Mouse (Mus musculus): ENCODE results near the gene Nap1l1. TPM values are rescaled to one million over a fixed set of nuclear protein-coding genes. Genes with fewer than 3 reads are reported as not detected.
"Not testable (repeated sequence)": the region's sequence is repeated elsewhere in the genome, so short reads cannot be mapped to it uniquely, and the experiment has no call there.

Nap1l1 gene
- 166 and 167 TPM in 2 replicates for polyA plus RNA-seq (2016; fragmentation: Nextera tagmentation; extraction: Ambion mirVana)

DNA sequence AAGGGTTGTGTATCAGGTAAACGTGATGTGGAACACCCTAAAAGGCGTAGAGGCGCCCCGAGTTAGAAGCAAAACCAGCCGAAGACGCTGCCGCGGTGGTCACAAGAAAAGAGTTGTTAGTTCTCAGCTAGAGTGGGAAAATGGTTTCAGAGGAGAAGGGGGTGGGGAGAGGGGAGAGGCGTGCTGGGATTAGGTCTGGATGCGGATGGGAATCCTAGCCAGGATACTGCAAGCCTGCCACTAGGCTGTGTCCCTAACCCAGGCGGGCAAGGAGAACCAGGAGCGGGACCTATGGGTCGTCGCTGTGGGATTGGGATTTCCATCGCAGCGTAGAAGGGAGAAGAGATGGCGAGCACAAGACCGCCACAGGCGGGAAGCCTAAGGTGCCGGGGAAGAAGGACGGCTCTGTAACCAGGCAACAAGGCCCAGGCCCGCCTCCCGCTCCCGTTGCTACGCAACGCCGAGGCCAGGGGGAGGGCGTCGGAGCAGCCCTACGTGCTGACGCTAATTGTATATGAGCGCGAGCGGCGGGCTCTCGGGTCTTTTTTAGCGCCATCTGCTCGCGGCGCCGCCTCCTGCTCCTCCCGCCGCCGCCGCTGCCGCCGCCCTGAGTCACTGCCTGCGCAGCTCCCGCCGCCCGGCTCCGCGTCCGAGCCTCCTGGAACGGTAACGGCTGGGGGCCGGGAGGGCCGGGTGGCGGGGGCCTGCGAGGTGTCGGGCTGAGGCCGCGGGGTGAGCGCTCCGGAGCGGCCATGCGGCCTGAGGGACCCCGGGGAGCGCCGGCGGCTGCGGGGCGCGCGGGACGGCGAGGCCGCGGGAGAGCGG lies at the start of gene Nap1l1:
TSS of gene Nap1l1 (plus strand) at position 538 of the 825 bp plus-strand sequence.
- Histone ChIP-seq H3K27me3 (replicated peaks) (no peaks in the 10 kb centered on the region), H3K4me1 (replicated peaks) (peaks cover 21% of the 10 kb centered on the region), H3K9me3 (replicated peaks) (no peaks in the 10 kb centered on the region), H3K4me2 (peak within 1 kb of the TSS; percentile 87), H3K4me3 (peak within 1 kb of the TSS; percentile 97), H3K9ac (peak within 1 kb of the TSS; percentile 99), H3K27ac (ENCODE audit: poor library complexity, severe bottlenecking) (peak within 1 kb of the TSS; percentile 90), H3K36me3 (peaks cover 6% of the 10 kb centered on the region)
- peak; percentile 99 for ATAC-seq (ENCODE audit: insufficient number of reproducible peaks, low FRiP score)
- 1% methylated on average over 66 of the region's 80 CpGs for WGBS

DNA sequence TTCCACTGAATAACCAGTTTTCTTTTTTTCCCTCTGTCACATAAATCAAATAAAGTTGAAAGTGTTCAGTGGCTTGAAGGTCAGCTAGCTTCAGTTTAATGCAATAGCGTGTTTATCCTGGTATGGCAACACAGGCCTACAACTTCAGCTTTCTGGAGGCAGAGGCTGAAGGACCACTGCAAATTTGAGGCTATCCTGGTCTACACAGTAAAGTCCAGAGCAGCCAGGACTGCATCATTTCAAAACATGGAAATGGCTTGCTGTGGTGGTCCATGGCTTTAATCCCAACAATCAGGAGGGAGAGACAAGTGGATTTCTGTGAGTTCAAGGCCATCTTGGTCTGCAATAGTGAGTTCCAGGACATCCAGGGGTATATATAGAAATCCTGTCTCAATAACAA lies 46.5 kb upstream of the Nap1l1 start:
- Histone ChIP-seq H3K4me2 (no peak overlapping the region), H3K9ac (no peak overlapping the region), H3K36me3 (no peaks in the 10 kb centered on the region), H3K27ac (ENCODE audit: poor library complexity, severe bottlenecking) (no peak overlapping the region), H3K27me3 (replicated peaks) (no peaks in the 10 kb centered on the region), H3K4me1 (replicated peaks) (peaks cover 12% of the 10 kb centered on the region), H3K9me3 (replicated peaks) (0 out of 2 replicates have a peak, but pooled peaks cover 2% of the 10 kb centered on the region), H3K4me3 (no peak overlapping the region)
- 91% methylated on average over 1 of the region's 1 CpGs for WGBS
- no peak for ATAC-seq (ENCODE audit: insufficient number of reproducible peaks, low FRiP score)

DNA sequence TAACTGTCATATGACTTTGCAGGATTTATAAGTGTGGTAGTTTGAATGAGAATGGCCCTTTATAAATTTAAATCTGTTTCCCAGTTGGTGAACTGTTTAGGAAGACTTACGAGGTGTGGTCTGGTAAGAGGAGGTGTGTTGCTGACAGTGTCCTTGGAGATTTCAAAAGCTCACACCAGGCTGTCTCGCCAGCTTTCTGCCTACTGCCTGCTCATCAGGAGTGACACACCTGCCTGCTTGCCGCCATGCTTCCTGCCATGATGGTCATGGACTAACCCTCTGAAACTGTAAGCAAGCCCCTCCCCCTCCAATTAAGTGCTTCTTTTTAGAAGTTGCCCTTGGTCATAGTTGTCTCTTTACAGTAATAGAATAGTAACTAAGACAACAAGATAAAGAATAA lies 39.5 kb upstream of the Nap1l1 start:
- Histone ChIP-seq H3K27me3 (replicated peaks) (no peaks in the 10 kb centered on the region), H3K4me3 (no peak overlapping the region), H3K9me3 (replicated peaks) (peaks cover 7% of the 10 kb centered on the region; the same call in 1 of the 2 replicates), H3K4me2 (no peak overlapping the region), H3K36me3 (no peaks in the 10 kb centered on the region), H3K4me1 (replicated peaks) (no peaks in the 10 kb centered on the region), H3K27ac (ENCODE audit: poor library complexity, severe bottlenecking) (no peak overlapping the region), H3K9ac (no peak overlapping the region)
- ATAC-seq (ENCODE audit: insufficient number of reproducible peaks, low FRiP score), result no peak
- 80% methylated on average over 3 of the region's 3 CpGs for WGBS

DNA sequence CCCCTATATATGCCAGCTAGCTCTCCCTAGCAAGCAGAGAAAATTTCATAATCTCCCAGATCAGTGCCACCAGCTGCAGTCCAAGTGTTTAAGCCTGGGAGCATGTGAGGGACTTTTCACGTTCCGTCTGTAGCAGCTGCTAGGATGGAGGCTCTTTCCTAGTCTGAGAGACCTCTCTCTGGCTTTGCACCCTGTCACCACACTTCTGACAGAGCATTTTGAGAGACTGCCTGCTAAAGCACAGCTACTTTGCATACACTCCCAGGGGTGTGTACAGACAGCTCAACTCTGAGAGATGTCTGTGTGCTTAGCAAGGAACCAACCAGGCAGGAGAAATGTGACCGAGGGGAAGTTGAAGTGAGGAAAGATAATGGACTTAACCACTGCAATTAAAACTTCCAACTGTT lies 32.0 kb upstream of the Nap1l1 start:
- H3K27ac ChIP-seq (ENCODE audit: poor library complexity, severe bottlenecking), result 0 out of 2 replicates have a peak overlapping the region, but pooled peaks have one; percentile 47
- H3K4me3 ChIP-seq, result no peak overlapping the region
- WGBS, result 24% methylated on average over 3 of the region's 3 CpGs
- peak overlapping the region; percentile 3; the same call in 1 of the 2 replicates for H3K9ac ChIP-seq
- ATAC-seq (ENCODE audit: insufficient number of reproducible peaks, low FRiP score), result no peak
- H3K9me3 ChIP-seq (replicated peaks), result no peaks in the 10 kb centered on the region
- no peaks in the 10 kb centered on the region for H3K27me3 ChIP-seq (replicated peaks)
- no peaks in the 10 kb centered on the region for H3K36me3 ChIP-seq
- peaks cover 19% of the 10 kb centered on the region for H3K4me1 ChIP-seq (replicated peaks)
- peak overlapping the region; percentile 11; the same call in 1 of the 2 replicates for H3K4me2 ChIP-seq

DNA sequence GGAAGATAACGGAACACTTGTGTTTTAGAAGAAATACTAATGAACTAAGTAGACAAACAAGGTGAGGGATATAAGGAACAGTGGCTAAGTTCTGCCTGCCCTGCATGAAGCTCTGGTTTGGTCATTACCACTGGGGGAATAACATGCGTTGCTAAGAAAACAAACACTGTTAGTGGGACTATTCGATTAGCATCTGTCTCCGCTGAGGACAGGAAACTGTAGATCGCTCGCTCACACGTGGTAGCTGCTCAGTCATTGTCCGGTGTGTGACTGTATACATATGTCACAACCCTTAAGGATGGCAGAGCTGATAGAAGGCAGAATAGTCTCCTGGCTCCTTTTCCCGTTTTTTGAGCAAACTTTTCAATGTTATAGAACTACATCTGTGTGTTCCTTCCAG lies 28.8 kb upstream of the Nap1l1 start:
- WGBS, result 53% methylated on average over 9 of the region's 9 CpGs
- Histone ChIP-seq H3K4me1 (replicated peaks) (peaks cover 22% of the 10 kb centered on the region), H3K36me3 (no peaks in the 10 kb centered on the region), H3K27ac (ENCODE audit: poor library complexity, severe bottlenecking) (no peak overlapping the region), H3K4me3 (no peak overlapping the region), H3K4me2 (no peak overlapping the region), H3K27me3 (replicated peaks) (no peaks in the 10 kb centered on the region), H3K9me3 (replicated peaks) (no peaks in the 10 kb centered on the region), H3K9ac (no peak overlapping the region)
- ATAC-seq (ENCODE audit: insufficient number of reproducible peaks, low FRiP score), result no peak

DNA sequence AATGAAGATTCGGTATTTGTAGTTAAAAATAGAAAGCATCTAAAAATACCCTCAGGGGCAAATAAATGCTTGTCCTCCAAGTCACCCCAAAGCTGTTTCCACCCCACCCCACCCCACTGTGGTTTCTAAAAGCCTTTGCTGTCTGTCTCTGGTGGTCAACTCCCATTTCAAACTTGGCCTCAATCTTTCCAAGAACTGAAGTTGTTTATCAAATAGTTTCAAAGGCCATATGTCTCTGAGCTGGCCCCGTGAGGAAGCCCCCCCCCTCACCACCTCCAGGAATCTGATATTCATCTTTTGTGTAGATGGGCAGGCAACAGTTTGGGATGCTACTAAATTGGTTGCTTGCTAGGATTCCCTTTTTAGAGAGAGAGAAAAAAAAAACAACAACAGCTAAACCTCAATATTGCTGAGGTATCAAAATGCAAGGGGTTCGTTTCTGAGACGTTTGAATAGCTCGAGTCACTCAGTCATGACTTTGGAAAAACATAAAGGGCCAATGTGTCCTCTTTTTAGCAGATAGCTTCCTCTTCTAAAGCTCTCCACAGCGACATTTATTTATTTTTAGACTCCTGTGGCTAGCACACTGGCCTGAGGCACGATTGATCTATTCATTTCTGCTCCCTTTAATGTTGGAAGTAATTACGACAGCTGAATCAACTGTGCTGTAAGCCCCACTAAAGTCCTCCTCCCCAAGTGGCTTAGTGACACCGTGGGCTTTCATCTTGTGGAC lies 26.9 kb upstream of the Nap1l1 start:
- no peak overlapping the region for H3K27ac ChIP-seq (ENCODE audit: poor library complexity, severe bottlenecking)
- peaks cover 19% of the 10 kb centered on the region for H3K4me1 ChIP-seq (replicated peaks)
- ATAC-seq (ENCODE audit: insufficient number of reproducible peaks, low FRiP score), result no peak
- 49% methylated on average over 9 of the region's 9 CpGs for WGBS
- no peak overlapping the region for H3K4me2 ChIP-seq
- H3K36me3 ChIP-seq, result no peaks in the 10 kb centered on the region
- no peak overlapping the region for H3K4me3 ChIP-seq
- no peaks in the 10 kb centered on the region for H3K27me3 ChIP-seq (replicated peaks)
- H3K9me3 ChIP-seq (replicated peaks), result no peaks in the 10 kb centered on the region
- no peak overlapping the region for H3K9ac ChIP-seq

DNA sequence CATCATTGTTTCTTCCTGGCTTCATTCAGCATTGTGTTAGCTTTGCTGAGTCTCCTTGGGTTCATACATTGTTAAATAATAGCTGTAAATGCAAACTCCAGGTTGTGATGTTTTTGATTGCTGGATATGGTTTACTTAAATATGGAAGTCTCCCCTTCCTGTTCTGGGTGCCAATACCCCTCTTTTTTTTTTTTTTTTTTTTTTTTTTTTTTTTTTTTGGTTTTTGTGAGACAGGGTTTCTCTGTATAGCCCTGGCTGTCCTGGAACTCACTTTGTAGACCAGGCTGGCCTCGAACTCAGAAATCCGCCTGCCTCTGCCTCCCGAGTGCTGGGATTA lies 26.4 kb upstream of the Nap1l1 start:
- not testable (repeated sequence) for H3K9ac ChIP-seq; H3K4me3 ChIP-seq; H3K27ac ChIP-seq (ENCODE audit: poor library complexity, severe bottlenecking); H3K36me3 ChIP-seq; ATAC-seq (ENCODE audit: insufficient number of reproducible peaks, low FRiP score); H3K9me3 ChIP-seq (replicated peaks); H3K27me3 ChIP-seq (replicated peaks); H3K4me2 ChIP-seq
- 91% methylated on average over 3 of the region's 3 CpGs for WGBS
- peaks cover 13% of the 10 kb centered on the region for H3K4me1 ChIP-seq (replicated peaks)

DNA sequence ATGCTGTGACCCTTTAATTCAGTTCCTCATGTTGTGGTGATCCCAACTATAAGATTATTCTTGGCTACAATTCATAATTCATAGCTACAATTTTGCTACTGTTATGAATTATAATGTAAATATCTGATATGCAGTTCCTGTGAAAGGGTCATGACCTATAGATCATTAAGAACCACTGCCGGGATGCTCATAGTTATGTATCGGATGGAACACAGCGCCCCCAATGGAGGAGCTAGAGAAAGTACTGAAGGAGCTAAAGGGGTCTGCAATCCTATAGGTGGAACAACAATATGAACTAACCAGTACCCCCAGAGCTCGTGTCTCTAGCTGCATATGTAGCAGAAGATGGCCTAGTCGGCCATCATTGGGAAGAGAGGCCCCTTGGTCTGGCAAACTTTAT lies 23.4 kb upstream of the Nap1l1 start:
- not testable (repeated sequence) for H3K27ac ChIP-seq (ENCODE audit: poor library complexity, severe bottlenecking); H3K4me3 ChIP-seq; H3K4me2 ChIP-seq; H3K9ac ChIP-seq; H3K4me1 ChIP-seq (replicated peaks); H3K36me3 ChIP-seq; H3K9me3 ChIP-seq (replicated peaks); ATAC-seq (ENCODE audit: insufficient number of reproducible peaks, low FRiP score); H3K27me3 ChIP-seq (replicated peaks)
- WGBS, result 63% methylated on average over 5 of the region's 5 CpGs

DNA sequence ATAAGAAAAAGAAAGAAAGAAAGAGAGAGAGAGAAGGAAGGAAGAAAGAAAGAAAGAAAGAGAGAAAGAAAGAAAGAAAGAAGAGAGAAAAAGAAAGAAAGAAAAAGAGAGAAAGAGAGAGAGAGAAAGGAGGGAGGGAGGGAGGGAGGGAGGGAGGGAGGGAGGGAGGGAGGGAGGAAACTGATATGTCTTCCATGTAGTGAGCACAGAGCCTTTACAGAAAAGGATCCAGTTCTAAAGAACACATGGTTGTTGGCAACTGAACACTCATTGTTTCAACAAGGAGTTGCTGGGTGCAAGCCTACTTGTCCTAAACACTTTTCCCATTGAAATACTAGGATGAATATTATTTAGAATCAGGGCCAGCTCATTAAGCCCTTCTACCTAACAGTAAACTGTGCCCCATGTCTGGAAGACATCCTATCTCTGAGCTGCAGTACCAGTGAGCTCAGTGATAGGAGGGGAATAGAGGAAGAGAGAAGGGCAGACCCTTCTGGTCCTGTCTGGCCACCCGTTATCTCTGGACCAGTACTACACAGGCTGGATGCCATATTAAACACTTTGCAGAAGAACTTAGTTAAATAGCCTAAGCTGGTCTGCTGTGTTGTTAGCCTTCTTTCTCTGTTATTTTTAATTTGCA lies 21.2 kb upstream of the Nap1l1 start:
- 45% methylated on average over 1 of the region's 1 CpGs for WGBS
- no peaks in the 10 kb centered on the region for H3K36me3 ChIP-seq
- no peaks in the 10 kb centered on the region for H3K27me3 ChIP-seq (replicated peaks)
- H3K9ac ChIP-seq, result no peak overlapping the region
- H3K4me3 ChIP-seq, result no peak overlapping the region
- ATAC-seq (ENCODE audit: insufficient number of reproducible peaks, low FRiP score), result no peak; the same call in 1 of the 2 replicates
- H3K4me2 ChIP-seq, result no peak overlapping the region
- no peaks in the 10 kb centered on the region for H3K4me1 ChIP-seq (replicated peaks)
- no peak overlapping the region for H3K27ac ChIP-seq (ENCODE audit: poor library complexity, severe bottlenecking)
- H3K9me3 ChIP-seq (replicated peaks), result no peaks in the 10 kb centered on the region

DNA sequence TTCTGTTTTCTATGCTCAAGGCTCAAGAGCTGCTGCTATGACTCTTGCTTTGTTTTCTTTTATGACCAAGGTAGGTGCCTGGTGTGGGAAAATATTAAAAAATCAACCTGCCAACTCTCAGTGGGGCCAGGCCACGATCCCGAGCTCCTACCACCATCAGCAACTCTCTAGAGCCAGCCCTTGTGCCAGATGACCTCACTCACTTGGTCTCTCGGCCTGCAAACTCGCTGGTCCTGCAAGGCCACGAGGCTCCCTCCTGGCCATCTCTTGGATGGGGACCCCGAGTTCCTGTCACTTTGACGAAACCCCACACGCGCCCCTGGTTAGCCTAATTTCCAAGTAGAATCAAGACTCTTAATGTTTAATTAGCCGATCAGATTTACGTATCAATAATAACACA lies 20.6 kb upstream of the Nap1l1 start:
- no peaks in the 10 kb centered on the region for H3K9me3 ChIP-seq (replicated peaks)
- H3K9ac ChIP-seq, result no peak overlapping the region
- no peak overlapping the region for H3K27ac ChIP-seq (ENCODE audit: poor library complexity, severe bottlenecking)
- H3K4me1 ChIP-seq (replicated peaks), result no peaks in the 10 kb centered on the region
- ATAC-seq (ENCODE audit: insufficient number of reproducible peaks, low FRiP score), result no peak
- H3K4me2 ChIP-seq, result no peak overlapping the region
- H3K27me3 ChIP-seq (replicated peaks), result no peaks in the 10 kb centered on the region
- H3K4me3 ChIP-seq, result no peak overlapping the region
- H3K36me3 ChIP-seq, result no peaks in the 10 kb centered on the region
- 84% methylated on average over 11 of the region's 11 CpGs for whole genome bisulfite sequencing

DNA sequence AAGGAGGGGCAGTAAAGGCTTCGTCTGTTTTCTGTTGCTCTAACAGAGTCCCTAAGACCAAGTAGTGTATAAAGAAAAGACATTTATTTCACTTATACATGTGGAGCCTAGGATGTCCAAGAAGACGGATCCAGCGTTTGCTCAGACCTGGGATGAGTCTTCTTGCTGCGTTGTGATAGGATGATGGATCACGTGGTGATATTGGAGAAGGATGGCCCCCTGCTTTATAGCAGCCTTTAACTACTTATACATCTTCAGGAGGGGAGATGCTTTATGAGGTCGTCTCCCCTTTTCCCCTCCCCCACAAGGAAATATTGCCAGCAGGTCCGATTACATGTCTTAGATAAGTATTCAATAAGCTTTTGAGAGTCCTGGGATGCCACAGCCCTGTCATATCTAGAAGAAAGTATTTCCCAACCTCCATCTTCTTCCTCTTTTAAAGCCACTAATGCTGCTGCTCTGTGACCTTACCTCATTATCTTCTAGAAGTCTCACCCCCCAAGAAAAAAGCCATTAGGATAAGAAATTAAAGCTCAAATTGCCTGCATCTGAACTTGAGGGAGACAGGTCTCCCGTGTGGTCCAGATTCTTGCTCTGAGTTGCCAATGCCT lies 18.2 kb upstream of the Nap1l1 start:
- Histone ChIP-seq H3K4me3 (no peak overlapping the region), H3K27me3 (replicated peaks) (no peaks in the 10 kb centered on the region), H3K9me3 (replicated peaks) (no peaks in the 10 kb centered on the region), H3K9ac (no peak overlapping the region), H3K4me1 (replicated peaks) (0 out of 2 replicates have a peak, but pooled peaks cover 3% of the 10 kb centered on the region), H3K27ac (ENCODE audit: poor library complexity, severe bottlenecking) (no peak overlapping the region), H3K36me3 (no peaks in the 10 kb centered on the region), H3K4me2 (no peak overlapping the region)
- WGBS, result 70% methylated on average over 8 of the region's 8 CpGs
- no peak for ATAC-seq (ENCODE audit: insufficient number of reproducible peaks, low FRiP score)

Measured in heart, embryonic 12.5 days (tissue).